In the genomic region with DNA sequence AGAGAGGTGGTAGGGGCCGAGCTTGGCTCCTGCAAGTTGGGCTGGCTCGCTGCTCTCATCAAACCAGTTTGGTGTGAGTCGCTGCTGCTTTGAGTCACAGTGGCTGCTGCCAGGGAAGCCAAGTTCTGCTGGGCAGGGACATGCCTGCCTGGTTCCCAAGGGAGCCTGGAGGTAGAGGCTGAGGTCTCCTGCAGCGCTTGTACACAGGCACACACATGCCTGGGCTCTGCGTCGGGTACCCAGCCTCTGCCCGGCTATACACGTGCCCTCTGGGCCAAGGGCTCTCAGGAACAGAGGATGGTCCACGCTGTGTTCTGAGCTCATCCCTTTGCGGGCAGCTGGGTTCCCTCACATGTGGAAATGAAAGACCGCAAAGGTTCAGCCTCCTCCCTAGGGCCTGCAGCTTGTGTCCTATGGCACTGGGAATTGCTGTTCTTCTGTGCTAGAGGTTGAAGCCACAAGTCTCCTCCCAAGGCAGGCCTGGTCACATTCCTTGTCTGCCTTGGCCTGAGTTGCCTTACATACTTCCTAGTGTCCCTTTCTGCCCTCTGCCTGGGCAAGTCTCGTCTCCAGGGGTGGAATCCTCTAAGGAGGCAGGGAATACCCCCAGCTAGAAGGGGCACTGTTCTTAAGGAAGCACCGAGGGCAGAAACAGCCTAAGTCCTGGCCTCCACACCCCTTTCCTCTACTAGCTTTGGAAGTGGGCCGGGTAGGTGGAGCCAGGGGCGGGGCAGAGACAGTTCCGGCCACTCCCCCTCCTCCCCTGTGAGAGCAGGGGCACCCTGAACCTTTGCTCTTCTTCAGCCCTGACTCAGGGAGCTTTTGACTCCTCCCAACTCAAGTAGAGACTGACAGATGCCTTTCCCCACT, we compare ENCODE assay signal across 8 mouse cellular contexts. TPM values are rescaled to one million over a fixed set of nuclear protein-coding genes. Genes with fewer than 3 reads are reported as not detected.
DNase-seq lines count a peak whose midpoint lies in the region; ATAC-seq lines count a peak whose summit lies in the region.

No protein-coding gene starts in this region.

- 0 out of 2 replicates have a peak, but pooled peaks have one; percentile 19 for ATAC-seq in hindbrain, embryonic 13.5 days (ENCODE audit: low FRiP score)
- no peak for ATAC-seq in hindbrain, embryonic 14.5 days (ENCODE audit: low FRiP score)
- ATAC-seq in heart, embryonic 13.5 days (ENCODE audit: extremely low read depth, insufficient number of reproducible peaks, low FRiP score, low TSS enrichment) = no peak
- ATAC-seq in megakaryocyte-erythroid progenitor cell, adult 5-6 weeks (replicated peaks; ENCODE audit: low FRiP score, low TSS enrichment, poor library complexity, severe bottlenecking) = peak; percentile 84

- no peak overlapping the region for H3K4me3 ChIP-seq in hindbrain, embryonic 13.5 days
- no peak overlapping the region for H3K4me3 ChIP-seq in hindbrain, embryonic 14.5 days (replicated peaks; ENCODE audit: low read length)
- 0 out of 2 replicates have a peak overlapping the region, but pooled peaks have one; percentile 8 for H3K4me3 ChIP-seq in brown adipose tissue, adult 24 weeks (ENCODE audit: insufficient read depth, low read depth, low read length)
- H3K4me3 ChIP-seq in heart, embryonic 13.5 days = no peak overlapping the region

- H3K27me3 ChIP-seq in hindbrain, embryonic 13.5 days = peaks cover 72% of the 10 kb centered on the region
- H3K27me3 ChIP-seq in hindbrain, embryonic 14.5 days (ENCODE audit: control insufficient read depth, insufficient read depth, low read length) = peaks cover 51% of the 10 kb centered on the region
- peaks cover 99% of the 10 kb centered on the region for H3K27me3 ChIP-seq in heart, embryonic 13.5 days (replicated peaks)

- 41% methylated on average over 16 of the region's 16 CpGs for WGBS in hindbrain, embryonic 13.5 days
- 36% methylated on average over 16 of the region's 16 CpGs for WGBS in hindbrain, embryonic 14.5 days
- WGBS in heart, embryonic 13.5 days = 39% methylated on average over 16 of the region's 16 CpGs

- DNase-seq in hindbrain, embryonic 14.5 days (ENCODE audit: low spot score) = no peak
- peak; percentile 85 to 90 for DNase-seq in kidney, postnatal 4 days
- DNase-seq in yolk sac, embryonic 10.5 days (ENCODE audit: low spot score) = peak; percentile 90
- DNase-seq in left cerebral cortex, adult 18-20 months (ENCODE audit: low spot score in 2 of 2) = no peak

- H3K4me1 ChIP-seq in hindbrain, embryonic 13.5 days (replicated peaks) = peaks cover 36% of the 10 kb centered on the region
- peaks cover 18% of the 10 kb centered on the region for H3K4me1 ChIP-seq in hindbrain, embryonic 14.5 days (replicated peaks; ENCODE audit: control insufficient read depth, insufficient read depth, low read length)
- peaks cover 15% of the 10 kb centered on the region for H3K4me1 ChIP-seq in brown adipose tissue, adult 24 weeks (ENCODE audit: control insufficient read depth, insufficient read depth, insufficient read length, low read length)
- peaks cover 32% of the 10 kb centered on the region for H3K4me1 ChIP-seq in heart, embryonic 13.5 days

- no peaks in the 10 kb centered on the region for H3K9me3 ChIP-seq in hindbrain, embryonic 13.5 days
- no peaks in the 10 kb centered on the region for H3K9me3 ChIP-seq in hindbrain, embryonic 14.5 days (ENCODE audit: control insufficient read depth, low read length)
- no peaks in the 10 kb centered on the region for H3K9me3 ChIP-seq in heart, embryonic 13.5 days

- H3K9ac ChIP-seq in hindbrain, embryonic 13.5 days = no peak overlapping the region
- H3K9ac ChIP-seq in hindbrain, embryonic 14.5 days = no peak overlapping the region
- 0 out of 2 replicates have a peak overlapping the region, but pooled peaks have one; percentile 8 for H3K9ac ChIP-seq in heart, embryonic 13.5 days

- no peak overlapping the region for H3K4me2 ChIP-seq in hindbrain, embryonic 13.5 days
- no peak overlapping the region for H3K4me2 ChIP-seq in hindbrain, embryonic 14.5 days (replicated peaks)
- H3K4me2 ChIP-seq in heart, embryonic 13.5 days = peak overlapping the region; percentile 33

- no peak overlapping the region for H3K27ac ChIP-seq in hindbrain, embryonic 13.5 days
- H3K27ac ChIP-seq in hindbrain, embryonic 14.5 days = no peak overlapping the region
- H3K27ac ChIP-seq in brown adipose tissue, adult 24 weeks (replicated peaks; ENCODE audit: low read depth, low read length) = peak overlapping the region; percentile 81
- no peak overlapping the region for H3K27ac ChIP-seq in heart, embryonic 13.5 days (replicated peaks)

- H3K36me3 ChIP-seq in hindbrain, embryonic 13.5 days = no peaks in the 10 kb centered on the region
- no peaks in the 10 kb centered on the region for H3K36me3 ChIP-seq in hindbrain, embryonic 14.5 days (replicated peaks; ENCODE audit: control insufficient read depth, insufficient read depth)
- H3K36me3 ChIP-seq in heart, embryonic 13.5 days = no peaks in the 10 kb centered on the region

RNA-seq across cellular contexts. Expression of gene Plekhg6, which starts 2.8 kb away (rescaled TPM):
- 0.12 TPM in 2 replicates for polyA plus RNA-seq in hindbrain, embryonic 13.5 days (2015; fragmentation: Nextera tagmentation; extraction: Ambion mirVana)
- polyA plus RNA-seq in hindbrain, embryonic 14.5 days (2014; fragmentation: Nextera tagmentation; extraction: Ambion mirVana) = 0.10 and 0.23 TPM in 2 replicates
- 0.33 TPM in 1 of 2 replicates, not detected in the other for polyA plus RNA-seq in brown adipose tissue, adult 24 weeks (2012; ENCODE audit: insufficient read depth, insufficient read length, missing spikeins)
- polyA plus RNA-seq in heart, embryonic 13.5 days (2015; fragmentation: Nextera tagmentation; extraction: Ambion mirVana) = 0.10 and 0.11 TPM in 2 replicates
- not detected in 2 replicates for total RNA-seq in megakaryocyte-erythroid progenitor cell, adult 5-6 weeks (2014; fragmentation: Nextera tagmentation)
- total RNA-seq in megakaryocyte-erythroid progenitor cell, adult 5-6 weeks (2017) = not detected in 2 replicates
- total RNA-seq in left cerebral cortex, adult 18-20 months (2021) = under 1 TPM; 0.35 to 0.56 TPM

RNA-seq across cellular contexts. Expression of gene Tnfrsf1a, which starts 28.7 kb away (rescaled TPM):
- 15.1 and 15.7 TPM in 2 replicates for polyA plus RNA-seq in hindbrain, embryonic 13.5 days (2015; fragmentation: Nextera tagmentation; extraction: Ambion mirVana)
- polyA plus RNA-seq in hindbrain, embryonic 14.5 days (2014; fragmentation: Nextera tagmentation; extraction: Ambion mirVana) = 15.4 and 16.6 TPM in 2 replicates
- 52.3 and 69.7 TPM in 2 replicates for polyA plus RNA-seq in brown adipose tissue, adult 24 weeks (2012; ENCODE audit: insufficient read depth, insufficient read length, missing spikeins)
- polyA plus RNA-seq in heart, embryonic 13.5 days (2015; fragmentation: Nextera tagmentation; extraction: Ambion mirVana) = 39.0 and 43.8 TPM in 2 replicates
- 8.6 and 9.5 TPM in 2 replicates for total RNA-seq in megakaryocyte-erythroid progenitor cell, adult 5-6 weeks (2014; fragmentation: Nextera tagmentation)
- total RNA-seq in megakaryocyte-erythroid progenitor cell, adult 5-6 weeks (2017) = 4.7 and 6.3 TPM in 2 replicates
- 10 to 100 TPM; 10.9 to 13.4 TPM for total RNA-seq in left cerebral cortex, adult 18-20 months (2021)

RNA-seq across cellular contexts. Expression of gene Scnn1a, which starts 57.4 kb away (rescaled TPM):
- polyA plus RNA-seq in hindbrain, embryonic 13.5 days (2015; fragmentation: Nextera tagmentation; extraction: Ambion mirVana) = 0.29 and 0.31 TPM in 2 replicates
- polyA plus RNA-seq in hindbrain, embryonic 14.5 days (2014; fragmentation: Nextera tagmentation; extraction: Ambion mirVana) = 0.50 and 0.53 TPM in 2 replicates
- polyA plus RNA-seq in brown adipose tissue, adult 24 weeks (2012; ENCODE audit: insufficient read depth, insufficient read length, missing spikeins) = 0.88 and 1.1 TPM in 2 replicates
- 0.63 and 0.69 TPM in 2 replicates for polyA plus RNA-seq in heart, embryonic 13.5 days (2015; fragmentation: Nextera tagmentation; extraction: Ambion mirVana)
- total RNA-seq in megakaryocyte-erythroid progenitor cell, adult 5-6 weeks (2014; fragmentation: Nextera tagmentation) = 1.4 TPM in 1 of 2 replicates, not detected in the other
- not detected in 2 replicates for total RNA-seq in megakaryocyte-erythroid progenitor cell, adult 5-6 weeks (2017)
- total RNA-seq in left cerebral cortex, adult 18-20 months (2021) = 1 to 10 TPM; 2.6 to 3.6 TPM

Comparison
In these comparisons a context has a peak if more than half of its experiments do, and no peak if none do; other contexts are left out.
1. ATAC-seq: peak in hindbrain, embryonic 13.5 days (single experiment) and megakaryocyte-erythroid progenitor cell, adult 5-6 weeks (single experiment); none in hindbrain, embryonic 14.5 days (single experiment) and heart, embryonic 13.5 days (single experiment).
2. DNase-seq: peak in kidney, postnatal 4 days (2 of 2) and yolk sac, embryonic 10.5 days (single experiment); none in hindbrain, embryonic 14.5 days (single experiment) and left cerebral cortex, adult 18-20 months (0 of 2).